Mouse (Mus musculus) lung, postnatal 14 days (tissue): ENCODE measurements around the gene Arfgef3.
"Not testable (repeated sequence)": the region's sequence is repeated elsewhere in the genome, so short reads cannot be mapped to it uniquely, and the experiment has no call there.

ENCODE experiments used
- DNase-seq: peaks from one replicate; pipeline ENCODE4 v3.0.0; 2021

Gene Arfgef3

GRCm38 (mm10) chr10:18562940-18563339 is 180.8 kb downstream of the Arfgef3 start:
- peak; percentile 67 for DNase-seq

- no peak for DNase-seq
Measured at GRCm38 (mm10) chr10:18561445-18561844, 182.3 kb downstream of the Arfgef3 start.

GRCm38 (mm10) chr10:18559076-18559475 is 184.7 kb downstream of the Arfgef3 start:
- DNase-seq = not testable (repeated sequence)

- peak; percentile 10 for DNase-seq
Measured at GRCm38 (mm10) chr10:18549321-18550216, 194.2 kb downstream of the Arfgef3 start.

- no peak for DNase-seq
Measured at GRCm38 (mm10) chr10:18547381-18547780, 196.4 kb downstream of the Arfgef3 start.

- DNase-seq = peak; percentile 69
Measured at GRCm38 (mm10) chr10:18545813-18546235, 197.9 kb downstream of the Arfgef3 start, which contains the start of gene Hebp2. Gene Hebp2, minus strand, starts transcription at chr10:18546076.

GRCm38 (mm10) chr10:18545309-18545708 is 198.4 kb downstream of the Arfgef3 start:
- DNase-seq = no peak

GRCm38 (mm10) chr10:18536889-18537288 is 206.9 kb downstream of the Arfgef3 start:
- no peak for DNase-seq

GRCm38 (mm10) chr10:18532293-18532692 is 211.5 kb downstream of the Arfgef3 start:
- DNase-seq = no peak
